Mouse (Mus musculus) myocyte (in vitro differentiated cells): Measurements from ENCODE around the gene Tdrkh. TPM values are rescaled to one million over a fixed set of nuclear protein-coding genes. Genes with fewer than 3 reads are reported as not detected.
A peak's percentile ranks its signal among the peaks of the same experiment; 100 is the strongest.

Experiments used
- H3K27me3 ChIP-seq: one replicate; pipeline ENCODE4 v1.6.1; 2011; ENCODE audit not compliant: control insufficient read depth, insufficient read depth, insufficient read length
- H3K36me3 ChIP-seq: one replicate; pipeline ENCODE4 v1.6.1; 2011; ENCODE audit not compliant: control insufficient read depth, insufficient read depth
- H3K4me2 ChIP-seq: one replicate; pipeline ENCODE4 v1.6.1; 2011; ENCODE audit warnings: low read depth, control low read depth
- H3K4me3 ChIP-seq: one replicate; pipeline ENCODE4 v1.5.1; 2011; ENCODE audit warnings: mild to moderate bottlenecking, control low read depth, moderate library complexity
- H3K79me2 ChIP-seq: one replicate; pipeline ENCODE4 v1.6.1; 2011; ENCODE audit not compliant: control insufficient read depth, insufficient read depth
- H3ac ChIP-seq: one replicate; pipeline ENCODE4 v1.6.1; 2011; ENCODE audit not compliant: control insufficient read depth, insufficient read length
- CEBPB ChIP-seq: IDR thresholded peaks from 2 replicates; pipeline ENCODE4 v1.6.1; 2011; ENCODE audit warnings: mild to moderate bottlenecking, moderate library complexity; ENCODE audit not compliant: poor library complexity, insufficient read depth, severe bottlenecking
- E2F4 ChIP-seq: IDR thresholded peaks from one replicate; pipeline ENCODE4 v1.6.1; 2011; ENCODE audit warnings: mild to moderate bottlenecking, control low read depth, moderate library complexity; ENCODE audit not compliant: insufficient read depth
- MAX ChIP-seq: IDR thresholded peaks from one replicate; pipeline ENCODE4 v1.6.1; 2011; ENCODE audit warnings: low read depth, mild to moderate bottlenecking, control low read depth
- MYOD1 ChIP-seq, 3 experiments: IDR thresholded peaks; one replicate each; pipeline ENCODE4 v1.6.1; 2011; ENCODE audit warnings: control low read depth in 2 of 3, low read depth in 2 of 3, mild to moderate bottlenecking in 2 of 3, moderate library complexity in 1 of 3; ENCODE audit not compliant: insufficient read length in 2 of 3, control insufficient read depth in 1 of 3
- MYOG ChIP-seq, 3 experiments: IDR thresholded peaks; one replicate each; pipeline ENCODE4 v1.6.1; 2011; ENCODE audit warnings: control low read depth in 2 of 3, low read depth in 2 of 3, mild to moderate bottlenecking in 2 of 3; ENCODE audit not compliant: insufficient read length in 2 of 3, control insufficient read depth in 1 of 3, insufficient read depth in 1 of 3
- POLR2A ChIP-seq: IDR thresholded peaks from one replicate; pipeline ENCODE4 v1.6.1; 2011; ENCODE audit warnings: low read depth, mild to moderate bottlenecking, control low read depth, moderate library complexity; ENCODE audit not compliant: insufficient read length
- POLR2AphosphoS2 ChIP-seq: IDR thresholded peaks from one replicate; pipeline ENCODE4 v1.6.1; 2011; ENCODE audit warnings: low read depth, control low read depth; ENCODE audit not compliant: insufficient read length
- REST ChIP-seq: IDR thresholded peaks from one replicate; pipeline ENCODE4 v1.6.1; 2011; ENCODE audit warnings: mild to moderate bottlenecking, control low read depth, moderate library complexity; ENCODE audit not compliant: insufficient read depth, insufficient read length
- SRF ChIP-seq: IDR thresholded peaks from one replicate; pipeline ENCODE4 v1.6.1; 2011; ENCODE audit warnings: low read depth; ENCODE audit not compliant: control insufficient read depth, insufficient read length
- TCF12 ChIP-seq: IDR thresholded peaks from one replicate; pipeline ENCODE4 v1.6.1; 2011; ENCODE audit warnings: mild to moderate bottlenecking, control low read depth; ENCODE audit not compliant: poor library complexity, insufficient read depth, severe bottlenecking
- TCF3 ChIP-seq: IDR thresholded peaks from one replicate; pipeline ENCODE4 v1.6.1; 2011; ENCODE audit warnings: low read depth, control low read depth; ENCODE audit not compliant: insufficient read length
- USF1 ChIP-seq: IDR thresholded peaks from one replicate; pipeline ENCODE4 v1.6.1; 2011; ENCODE audit warnings: low read depth, mild to moderate bottlenecking, control low read depth, moderate library complexity
- polyA plus RNA-seq: library from polyadenylated mRNA; unstranded; fragments of >200 nt; fragmentation: generic; extraction: Trizol; gene quantifications from one replicate; pipeline ENCODE4 v1.2.1, GENCODE M21; 2012; ENCODE audit warnings: missing spikeins

Gene Tdrkh
- polyA plus RNA-seq, 1 experiment: 5.4 TPM

GRCm38 (mm10) chr3:94373090-94373489, 40.0 kb upstream of the Tdrkh start:
- Histone ChIP-seq H3K36me3 (no peaks in the 10 kb centered on the region), H3ac (no peak overlapping the region), H3K4me3 (no peak overlapping the region), H3K4me2 (no peak overlapping the region), H3K27me3 (no peaks in the 10 kb centered on the region), H3K79me2 (no peaks in the 10 kb centered on the region)
- no peak for TF ChIP-seq REST
- no peak for TF ChIP-seq SRF
- TF ChIP-seq E2F4: no peak
- TF ChIP-seq MYOG (IDR thresholded peaks at IDR 0.05; ENCODE audit: control insufficient read depth in 1 of 3, insufficient read depth in 1 of 3, insufficient read length in 2 of 3, low read depth in 2 of 3): peak in 1 of 3 experiments; percentile 27

- Histone ChIP-seq H3K36me3 (no peaks in the 10 kb centered on the region), H3ac (no peak overlapping the region), H3K4me2 (no peak overlapping the region), H3K79me2 (no peaks in the 10 kb centered on the region), H3K4me3 (no peak overlapping the region), H3K27me3 (no peaks in the 10 kb centered on the region)
- TF ChIP-seq MYOG (IDR thresholded peaks at IDR 0.05; ENCODE audit: control insufficient read depth in 1 of 3, insufficient read depth in 1 of 3, insufficient read length in 2 of 3, low read depth in 2 of 3): no peak
- TF ChIP-seq MYOD1 (IDR thresholded peaks at IDR 0.05; ENCODE audit: control insufficient read depth in 1 of 3, insufficient read length in 2 of 3, low read depth in 2 of 3): no peak
- no peak for TF ChIP-seq POLR2A
- TF ChIP-seq POLR2AphosphoS2: no peak
- no peak for TF ChIP-seq TCF3
- TF ChIP-seq MAX: no peak
- TF ChIP-seq TCF12: no peak
- no peak for TF ChIP-seq USF1
- no peak for TF ChIP-seq REST
- TF ChIP-seq CEBPB: no peak
- no peak for TF ChIP-seq E2F4
- TF ChIP-seq SRF: no peak
These were observed 39.5 kb upstream of the Tdrkh start for GRCm38 (mm10) chr3:94373597-94374011.

GRCm38 (mm10) chr3:94374636-94375035, 38.4 kb upstream of the Tdrkh start:
- Histone ChIP-seq H3ac (no peak overlapping the region), H3K27me3 (no peaks in the 10 kb centered on the region), H3K36me3 (no peaks in the 10 kb centered on the region), H3K4me2 (no peak overlapping the region), H3K79me2 (no peaks in the 10 kb centered on the region), H3K4me3 (no peak overlapping the region)
- TF ChIP-seq MYOD1 (IDR thresholded peaks at IDR 0.05; ENCODE audit: control insufficient read depth in 1 of 3, insufficient read length in 2 of 3, low read depth in 2 of 3) (no peak), REST (no peak), POLR2AphosphoS2 (no peak), MAX (no peak), MYOG (IDR thresholded peaks at IDR 0.05; ENCODE audit: control insufficient read depth in 1 of 3, insufficient read depth in 1 of 3, insufficient read length in 2 of 3, low read depth in 2 of 3) (no peak), E2F4 (no peak), TCF3 (no peak), USF1 (no peak), POLR2A (no peak), TCF12 (no peak), SRF (no peak), CEBPB (no peak)

GRCm38 (mm10) chr3:94375146-94375545, 37.9 kb upstream of the Tdrkh start:
- Histone ChIP-seq H3K4me3 (no peak overlapping the region), H3K79me2 (no peaks in the 10 kb centered on the region), H3ac (no peak overlapping the region), H3K27me3 (no peaks in the 10 kb centered on the region), H3K4me2 (no peak overlapping the region), H3K36me3 (no peaks in the 10 kb centered on the region)
- TF ChIP-seq MYOD1 (IDR thresholded peaks at IDR 0.05; ENCODE audit: control insufficient read depth in 1 of 3, insufficient read length in 2 of 3, low read depth in 2 of 3): peak in 1 of 3 experiments; percentile 50
- TF ChIP-seq MYOG (IDR thresholded peaks at IDR 0.05; ENCODE audit: control insufficient read depth in 1 of 3, insufficient read depth in 1 of 3, insufficient read length in 2 of 3, low read depth in 2 of 3): peak in 1 of 3 experiments; percentile 56
- no peak for TF ChIP-seq POLR2A
- TF ChIP-seq E2F4: no peak
- TF ChIP-seq MAX: no peak
- TF ChIP-seq SRF: no peak
- peak; percentile 55 for TF ChIP-seq REST

- Histone ChIP-seq H3K36me3 (no peaks in the 10 kb centered on the region), H3K79me2 (no peaks in the 10 kb centered on the region), H3K4me3 (no peak overlapping the region), H3ac (no peak overlapping the region), H3K27me3 (no peaks in the 10 kb centered on the region), H3K4me2 (no peak overlapping the region)
- TF ChIP-seq POLR2AphosphoS2: no peak
- no peak for TF ChIP-seq E2F4
- no peak for TF ChIP-seq USF1
- no peak for TF ChIP-seq TCF12
- no peak for TF ChIP-seq MYOD1 (IDR thresholded peaks at IDR 0.05; ENCODE audit: control insufficient read depth in 1 of 3, insufficient read length in 2 of 3, low read depth in 2 of 3)
- no peak for TF ChIP-seq SRF
- no peak for TF ChIP-seq MAX
- no peak for TF ChIP-seq TCF3
- no peak for TF ChIP-seq POLR2A
- TF ChIP-seq REST: no peak
- TF ChIP-seq MYOG (IDR thresholded peaks at IDR 0.05; ENCODE audit: control insufficient read depth in 1 of 3, insufficient read depth in 1 of 3, insufficient read length in 2 of 3, low read depth in 2 of 3): no peak
- no peak for TF ChIP-seq CEBPB
These were observed 37.2 kb upstream of the Tdrkh start for GRCm38 (mm10) chr3:94375861-94376260.
